Mouse (Mus musculus) retina, embryonic 14.5 days (tissue): Measurements from ENCODE around the gene Tcf7.
"Not testable (repeated sequence)": the region's sequence is repeated elsewhere in the genome, so short reads cannot be mapped to it uniquely, and the experiment has no call there.

Experiments
- DNase-seq: peaks from one replicate; pipeline ENCODE4 v3.0.0-alpha.2; 2015; ENCODE audit warnings: low spot score

Gene Tcf7

DNA sequence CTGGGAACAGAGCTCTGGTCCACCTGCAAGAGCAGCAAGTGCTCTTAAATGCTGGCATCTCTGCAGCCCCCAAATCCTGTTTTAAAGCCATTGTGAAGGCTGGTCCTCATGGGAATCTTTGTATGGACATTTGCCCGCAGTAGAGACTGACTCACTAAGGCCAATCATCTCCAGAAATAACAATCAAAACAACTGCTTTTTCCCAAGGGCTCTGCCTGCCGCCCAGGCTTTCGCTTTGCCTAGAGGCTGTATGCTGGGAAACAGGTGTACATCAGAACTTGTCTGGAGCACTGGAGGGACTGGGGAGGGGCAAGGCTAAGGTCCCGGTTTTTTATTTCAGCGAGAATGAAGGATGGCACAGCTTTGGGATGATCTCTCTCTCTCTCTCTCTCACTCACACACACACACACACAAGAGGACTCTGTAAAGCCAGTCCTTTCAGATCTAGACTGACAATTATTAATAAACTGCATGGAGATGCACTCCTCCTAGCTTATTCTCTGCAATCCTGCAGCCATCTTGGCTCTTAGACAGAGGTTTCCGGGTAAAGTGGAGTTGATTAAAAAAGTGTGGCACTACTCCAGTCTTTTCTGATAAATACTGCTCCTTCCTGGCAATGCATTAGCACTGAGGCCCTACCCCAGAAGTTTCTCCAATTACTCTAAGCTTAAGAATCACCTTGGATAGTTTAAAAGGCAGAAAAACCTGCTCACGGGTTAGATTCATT is 53.9 kb downstream of the Tcf7 start:
- DNase-seq = no peak

DNA sequence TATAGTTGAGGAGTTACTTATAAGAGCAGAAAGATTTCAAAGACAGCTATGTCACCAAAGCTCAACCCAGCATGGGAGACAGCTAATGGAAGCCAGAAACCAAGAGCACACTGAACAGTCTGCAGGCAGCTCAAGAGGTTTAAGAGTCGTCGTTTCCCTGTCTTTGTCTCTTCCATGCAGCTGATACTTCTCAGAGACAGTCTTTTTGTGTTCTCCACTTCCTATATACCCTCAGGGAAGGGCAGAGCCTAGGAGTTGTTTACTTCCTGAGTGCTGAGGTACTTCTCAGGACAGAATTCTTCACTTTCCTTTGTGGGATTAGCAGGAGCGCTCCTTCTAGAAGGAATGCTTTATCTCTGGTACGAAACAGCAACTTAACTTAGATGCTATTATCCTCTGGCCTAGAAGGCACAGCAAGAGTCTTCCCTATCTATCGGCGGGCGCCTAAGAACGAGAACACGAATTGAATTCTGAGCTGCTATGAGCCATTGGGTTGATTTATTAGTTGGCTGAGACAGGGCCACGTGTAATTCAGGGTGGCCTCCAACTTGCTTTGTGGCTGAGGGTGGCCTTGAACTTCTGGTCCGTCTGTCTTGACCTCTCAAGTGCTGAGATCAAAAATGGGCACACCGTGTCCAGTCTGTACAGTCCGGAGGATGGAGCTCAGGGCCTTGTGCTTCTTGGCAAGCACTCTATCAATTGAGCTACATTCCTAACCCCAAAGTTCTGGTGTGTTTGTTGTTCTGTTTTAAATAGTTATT is 55.2 kb downstream of the Tcf7 start:
- no peak for DNase-seq

DNA sequence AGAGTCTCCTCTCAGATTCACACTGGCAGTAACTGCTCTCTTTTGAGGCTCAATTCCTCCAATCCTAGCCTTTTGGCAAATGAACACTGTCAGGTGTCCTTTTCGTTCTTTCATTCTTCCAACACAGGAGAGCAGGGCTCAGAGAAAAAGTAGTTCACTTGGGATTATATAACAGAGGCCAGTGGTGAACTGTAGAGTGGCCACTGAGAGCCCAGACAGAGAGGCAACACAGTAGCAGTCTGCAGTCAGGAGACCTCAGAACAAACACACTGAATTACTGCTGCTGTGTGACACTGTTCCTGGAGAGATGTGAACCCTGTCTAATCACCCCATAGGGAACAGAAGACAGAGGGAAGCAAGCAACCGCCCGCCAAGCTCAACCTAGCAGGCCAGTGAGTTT is 55.8 kb downstream of the Tcf7 start:
- no peak for DNase-seq

DNA sequence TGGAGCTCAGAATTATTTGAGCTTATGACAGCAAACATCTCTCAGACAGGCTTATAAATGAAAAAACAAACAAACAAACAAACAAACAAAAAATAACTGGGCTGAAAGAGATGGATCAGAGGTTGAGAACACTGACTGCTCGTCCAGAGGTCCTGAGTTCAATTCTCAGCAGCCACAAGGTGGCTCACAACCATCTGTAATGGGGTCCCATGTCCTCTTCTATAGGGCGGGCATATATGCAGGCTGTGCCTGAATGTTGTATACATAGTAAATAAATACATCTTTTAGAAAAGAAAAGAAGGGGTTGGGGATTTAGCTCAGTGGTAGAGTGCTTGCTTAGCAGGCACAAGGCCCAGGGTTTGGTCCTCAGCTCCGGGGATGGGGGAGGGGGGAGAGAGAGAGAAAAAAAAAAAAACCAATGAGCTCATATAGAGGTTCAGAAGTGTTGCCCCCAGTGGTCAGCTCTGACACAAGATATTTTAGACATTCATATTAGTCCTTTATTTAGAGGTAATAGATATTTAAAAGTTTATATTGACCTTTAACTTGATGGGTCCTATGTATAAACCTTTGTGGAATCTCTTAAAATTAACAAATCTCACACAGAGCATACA is 56.7 kb downstream of the Tcf7 start:
- no peak for DNase-seq

DNA sequence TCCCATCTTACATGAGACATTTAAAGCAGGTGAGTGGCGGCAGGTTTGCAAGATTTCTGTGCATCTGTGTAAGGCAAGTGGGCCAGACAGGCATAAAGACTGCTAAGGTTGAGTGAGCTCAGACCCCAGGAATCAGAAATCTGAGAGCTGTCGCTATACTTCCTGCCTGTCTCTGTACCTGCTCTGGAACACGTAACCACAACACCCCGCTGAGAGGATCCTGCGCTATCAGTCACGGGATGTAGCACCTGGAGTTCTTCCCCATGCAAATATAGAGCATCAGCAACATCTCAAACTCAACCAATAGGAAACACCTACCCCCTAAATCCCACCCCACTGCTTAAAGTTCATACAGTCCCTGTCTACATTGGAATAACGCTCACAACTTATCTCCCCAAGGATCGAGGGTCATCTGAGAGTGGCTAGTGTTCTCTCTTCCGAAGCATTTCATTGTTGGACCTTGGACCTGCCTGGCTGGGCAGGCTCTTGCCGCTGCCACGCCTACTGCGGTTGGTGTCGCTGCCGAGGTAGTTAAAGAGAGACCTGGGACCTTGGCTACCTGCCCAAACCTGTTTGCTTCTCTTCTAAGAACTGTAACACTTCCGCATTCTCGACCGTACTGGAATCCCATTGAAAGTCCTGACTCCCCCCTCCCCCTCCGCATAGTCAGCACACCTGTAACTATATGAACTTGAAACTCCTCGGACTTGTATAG is 58.7 kb downstream of the Tcf7 start:
- no peak for DNase-seq

DNA sequence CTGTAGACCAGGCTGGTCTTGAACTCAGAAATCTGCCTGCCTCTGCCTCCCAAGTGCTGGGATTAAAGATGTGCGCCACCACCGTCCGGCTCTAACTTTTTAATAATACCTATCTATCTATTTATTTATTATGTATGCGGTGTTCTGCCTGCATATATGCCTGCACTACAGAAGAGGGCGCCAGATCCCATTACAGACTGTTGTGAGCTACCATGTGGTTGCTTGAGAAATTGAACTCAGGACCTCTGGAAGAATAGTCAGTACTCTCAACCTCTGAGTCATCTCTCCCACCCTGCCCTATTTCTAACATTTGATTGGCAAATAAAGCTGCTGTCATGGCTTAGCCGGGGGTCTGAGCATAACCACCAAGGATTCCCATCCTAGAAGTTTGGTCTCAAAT is 59.9 kb downstream of the Tcf7 start:
- DNase-seq = no peak

DNA sequence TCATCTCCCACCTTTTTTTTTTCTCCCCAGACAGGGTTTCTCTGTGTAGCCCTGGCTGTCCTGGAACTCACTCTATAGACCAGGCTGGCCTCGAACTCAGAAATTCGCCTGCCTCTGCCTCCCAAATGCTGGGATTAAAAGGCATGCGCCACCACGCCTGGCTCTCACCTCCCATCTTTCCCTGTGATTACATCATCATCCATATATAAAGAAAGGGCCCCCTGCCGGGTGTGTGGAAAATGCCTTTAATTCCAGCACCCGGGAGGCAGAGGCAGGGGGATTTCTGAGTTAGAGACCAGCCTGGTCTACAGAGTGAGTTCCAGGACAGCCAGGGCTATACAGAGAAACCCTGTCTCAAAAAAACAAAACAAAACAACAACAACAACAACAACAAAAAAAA is 60.9 kb downstream of the Tcf7 start:
- not testable (repeated sequence) for DNase-seq

DNA sequence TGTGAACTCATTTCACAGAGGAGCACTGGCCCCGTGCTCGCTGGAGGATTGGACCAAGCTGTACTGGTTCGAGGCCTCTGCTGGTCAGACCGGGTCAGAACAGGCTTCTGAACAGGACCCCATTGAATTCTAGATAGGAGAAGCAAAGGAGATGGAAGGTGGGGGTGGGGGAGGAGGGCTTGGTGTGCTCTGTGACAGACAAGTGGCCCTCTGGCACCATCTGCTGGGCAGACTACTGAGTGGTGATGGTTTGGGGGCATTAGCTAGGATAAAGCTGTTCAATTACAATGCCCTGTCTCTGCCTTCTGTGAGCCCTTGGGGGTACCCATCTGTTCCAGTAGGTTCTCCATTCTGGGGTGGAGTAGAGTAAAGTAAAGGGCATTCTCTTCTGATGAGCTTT is 62.5 kb downstream of the Tcf7 start:
- DNase-seq = peak; percentile 91

DNA sequence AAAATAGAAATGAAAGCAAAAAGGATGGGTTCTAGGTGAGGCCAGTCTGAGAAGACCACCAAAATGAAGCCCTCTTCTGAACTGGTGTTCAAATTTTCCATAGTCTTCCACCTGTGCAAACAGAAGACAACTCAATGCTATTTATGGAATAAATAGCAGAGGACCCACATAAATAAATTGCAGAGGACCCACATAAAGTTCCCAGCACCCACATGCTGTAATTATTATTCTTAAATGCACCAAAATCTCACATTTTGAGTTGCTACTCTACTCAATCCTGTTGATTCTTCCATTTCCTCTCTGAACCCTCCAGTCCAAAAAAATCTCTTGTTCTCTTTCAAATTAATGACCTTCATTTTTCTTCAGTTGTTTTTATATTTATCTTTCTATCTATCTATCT is 68.9 kb downstream of the Tcf7 start, which contains the start of gene Olfr1371:
Gene Olfr1371, minus strand, starts transcription at position 101 of the 400 bp plus-strand sequence.
- DNase-seq = no peak
